Mouse (Mus musculus) spleen, adult 2 months (tissue): ENCODE measurements around the gene Inpp4a.

Experiments used
- CTCF ChIP-seq: fragments of 200-500 bp; IDR thresholded peaks from 2 replicates; pipeline ENCODE4 v1.5.1; 2011; ENCODE audit warnings: mild to moderate bottlenecking, inconsistent platforms; ENCODE audit not compliant: insufficient read depth, insufficient read length, insufficient replicate concordance; ENCODE audit errors: extremely low read depth
- POLR2A ChIP-seq: fragments of 200-500 bp; IDR thresholded peaks from 2 replicates; pipeline ENCODE4 v1.6.1; 2011; ENCODE audit warnings: low read depth, low read length, inconsistent platforms

GRCm38 (mm10) chr1:37309939-37310515 lies 10.4 kb downstream of the Inpp4a start:
- TF ChIP-seq POLR2A (no peak), CTCF (no peak)
